Mouse (Mus musculus) myocyte (in vitro differentiated cells): Measurements from ENCODE around the gene Eif4b.

Source experiments
- E2F4 ChIP-seq: IDR thresholded peaks from one replicate; pipeline ENCODE4 v1.6.1; 2011; ENCODE audit warnings: mild to moderate bottlenecking, control low read depth, moderate library complexity; ENCODE audit not compliant: insufficient read depth
- MAX ChIP-seq: IDR thresholded peaks from one replicate; pipeline ENCODE4 v1.6.1; 2011; ENCODE audit warnings: low read depth, mild to moderate bottlenecking, control low read depth
- POLR2A ChIP-seq: IDR thresholded peaks from one replicate; pipeline ENCODE4 v1.6.1; 2011; ENCODE audit warnings: low read depth, mild to moderate bottlenecking, control low read depth, moderate library complexity; ENCODE audit not compliant: insufficient read length
- POLR2AphosphoS2 ChIP-seq: IDR thresholded peaks from one replicate; pipeline ENCODE4 v1.6.1; 2011; ENCODE audit warnings: low read depth, control low read depth; ENCODE audit not compliant: insufficient read length
- REST ChIP-seq: IDR thresholded peaks from one replicate; pipeline ENCODE4 v1.6.1; 2011; ENCODE audit warnings: mild to moderate bottlenecking, control low read depth, moderate library complexity; ENCODE audit not compliant: insufficient read depth, insufficient read length
- SRF ChIP-seq: IDR thresholded peaks from one replicate; pipeline ENCODE4 v1.6.1; 2011; ENCODE audit warnings: low read depth; ENCODE audit not compliant: control insufficient read depth, insufficient read length

- TF ChIP-seq POLR2A (peak; percentile 44), MAX (no peak), SRF (no peak), POLR2AphosphoS2 (peak; percentile 87), E2F4 (no peak), REST (no peak)
Observed at GRCm38 (mm10) chr15:102115731-102116231, 42.2 kb downstream of the Eif4b start.
